Mouse (Mus musculus): ENCODE measurements around the gene Mfap5.
"Not testable (repeated sequence)": the region's sequence is repeated elsewhere in the genome, so short reads cannot be mapped to it uniquely, and the experiment has no call there.

Gene Mfap5

DNA sequence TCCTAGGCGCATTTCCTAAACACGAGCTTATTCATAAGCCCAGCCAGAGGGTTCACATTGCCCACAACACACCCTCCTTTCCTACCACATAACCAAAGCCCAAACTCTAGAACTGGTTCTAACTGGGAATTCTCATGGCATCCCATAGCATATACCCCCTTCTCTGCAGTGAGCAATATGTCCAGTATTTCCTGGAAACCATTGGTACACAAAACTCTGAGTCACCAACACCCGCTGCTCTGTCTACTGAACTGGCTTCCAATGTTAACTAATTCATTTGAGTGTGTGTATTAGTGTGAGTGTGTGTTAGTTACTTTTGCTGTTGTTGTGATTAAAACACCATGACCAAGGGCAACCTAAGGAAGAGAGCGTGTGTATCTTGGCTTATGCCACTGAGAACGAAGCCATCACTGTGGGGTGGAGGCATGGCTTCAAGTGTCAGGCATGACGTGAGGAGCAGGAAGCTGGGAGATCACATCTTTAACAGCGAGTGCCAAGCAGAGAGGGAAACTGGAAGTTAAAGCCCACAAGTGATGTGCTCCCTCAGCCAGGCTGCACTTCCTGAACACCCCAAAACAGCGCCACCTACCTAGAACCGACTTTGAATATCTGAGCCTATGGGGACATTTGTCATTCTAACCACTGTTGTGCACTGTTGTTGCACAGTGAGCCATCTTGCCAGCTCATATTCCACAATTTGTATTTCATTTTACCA lies 59.6 kb downstream of the Mfap5 start:
- no peak for DNase-seq

DNA sequence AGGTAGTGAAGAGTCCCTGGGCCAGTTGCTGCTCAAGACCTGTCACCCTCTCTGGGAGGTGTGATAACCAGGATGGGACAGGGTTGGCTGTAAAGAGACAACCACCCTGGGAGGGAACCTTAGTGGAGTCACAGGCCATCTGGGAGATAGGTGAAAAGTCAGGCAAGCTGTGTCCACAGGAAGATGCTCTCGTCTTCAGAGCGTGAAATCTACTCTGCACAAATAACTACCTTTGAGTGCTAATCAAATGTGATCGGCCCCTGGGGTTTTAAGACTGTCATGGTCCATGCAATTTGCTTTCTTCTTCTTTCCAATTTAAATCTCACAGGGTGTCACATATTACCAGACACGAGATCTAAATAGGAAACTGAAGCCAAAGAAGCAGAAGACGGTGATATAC lies 63.5 kb downstream of the Mfap5 start:
- DNase-seq, result no peak

DNA sequence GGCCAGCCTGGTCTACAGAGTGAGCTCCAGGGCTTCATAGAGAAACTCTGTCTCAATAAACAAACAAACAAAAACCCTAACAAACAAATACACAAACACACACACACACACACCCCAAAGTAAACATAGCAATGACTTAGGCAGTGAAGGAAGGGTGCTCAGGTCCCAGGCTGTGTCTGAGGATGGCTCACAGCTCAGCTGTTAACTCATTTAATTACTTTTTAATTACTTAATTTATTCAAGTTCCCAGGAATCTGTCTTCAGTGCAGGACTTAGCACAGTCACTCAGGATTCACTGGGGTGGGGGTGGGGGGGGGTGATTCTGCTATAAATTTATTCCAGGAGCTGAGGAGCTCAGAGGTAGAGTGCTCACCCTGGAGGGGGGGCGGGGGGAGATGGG lies 64.1 kb downstream of the Mfap5 start:
- DNase-seq, result no peak

DNA sequence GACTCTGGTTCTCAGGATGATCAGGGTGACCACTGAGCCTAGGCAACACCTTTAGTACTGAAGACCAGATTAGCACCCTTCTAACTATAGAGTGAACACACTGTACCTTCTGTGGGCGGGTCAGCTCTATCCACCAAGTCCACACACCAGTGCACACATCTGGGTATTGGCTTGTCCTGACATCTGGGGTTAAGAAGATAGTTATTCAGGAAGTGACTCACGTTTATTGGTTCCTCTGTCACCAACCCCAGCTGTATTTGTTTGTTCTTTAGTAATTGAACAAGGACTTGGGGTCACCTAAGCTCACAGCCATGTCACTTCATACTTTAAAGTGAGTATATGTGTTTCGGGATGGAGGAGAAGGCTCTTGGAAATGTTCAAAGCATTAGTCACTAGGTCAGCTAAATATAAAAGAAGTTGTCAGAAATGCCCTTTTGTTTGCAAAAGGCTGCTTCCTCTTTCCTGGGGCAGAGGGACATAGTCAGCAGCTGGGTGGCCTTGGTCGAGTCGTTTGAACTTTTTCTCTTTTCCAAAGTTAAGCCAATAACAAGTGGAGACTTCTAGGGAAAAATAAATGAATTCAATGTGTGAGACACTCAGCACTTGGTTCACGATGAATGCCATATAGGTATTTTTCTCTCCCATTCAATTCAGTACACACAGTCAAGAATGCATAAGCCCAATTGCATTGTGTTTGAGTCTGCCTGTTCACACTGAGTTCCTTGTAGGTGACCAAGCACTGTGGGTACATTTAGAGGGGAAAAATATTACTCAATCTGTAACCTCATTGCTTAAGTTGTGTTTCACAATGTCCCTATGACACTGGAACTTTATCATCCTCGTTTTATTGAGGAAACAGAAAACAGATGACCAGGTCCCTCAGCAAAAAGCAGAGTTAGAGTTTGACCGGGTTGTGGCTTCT lies 65.3 kb downstream of the Mfap5 start:
- no peak for DNase-seq

DNA sequence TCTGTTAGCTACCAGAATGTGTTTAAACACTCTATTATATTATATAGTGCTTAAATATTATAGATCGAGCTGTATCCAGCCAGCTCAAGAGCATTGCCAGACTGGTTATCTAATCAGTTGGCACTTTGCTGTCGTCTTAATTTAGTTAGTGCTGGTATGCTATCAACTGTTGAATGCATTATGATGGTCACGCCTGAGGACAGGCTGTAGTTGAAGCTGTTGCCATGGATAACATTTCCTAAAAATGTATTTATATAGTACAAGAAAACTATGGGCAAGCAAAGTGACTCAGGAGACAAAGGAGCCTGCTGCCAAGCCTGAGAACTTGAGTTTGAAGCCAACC lies 65.9 kb downstream of the Mfap5 start:
- no peak for DNase-seq

DNA sequence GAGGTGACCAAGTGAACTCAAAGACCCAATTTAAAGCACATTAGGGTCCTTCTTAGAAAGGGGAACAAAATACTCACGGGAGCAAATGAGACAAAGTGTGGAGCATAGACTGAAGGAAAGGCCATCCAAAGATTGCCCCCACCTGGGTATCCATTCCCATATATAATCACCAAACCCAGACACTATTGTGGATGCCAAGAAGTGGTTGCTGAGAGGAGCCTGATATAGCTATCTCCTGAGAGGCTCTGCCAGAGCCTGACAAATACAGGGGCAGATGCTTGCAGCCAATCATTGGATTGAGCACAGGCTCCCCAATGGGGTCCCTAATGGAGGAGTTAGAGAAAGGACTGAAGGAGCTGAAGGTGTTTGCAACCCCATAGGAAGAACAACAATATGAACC lies 69.4 kb downstream of the Mfap5 start:
- DNase-seq, result not testable (repeated sequence)

DNA sequence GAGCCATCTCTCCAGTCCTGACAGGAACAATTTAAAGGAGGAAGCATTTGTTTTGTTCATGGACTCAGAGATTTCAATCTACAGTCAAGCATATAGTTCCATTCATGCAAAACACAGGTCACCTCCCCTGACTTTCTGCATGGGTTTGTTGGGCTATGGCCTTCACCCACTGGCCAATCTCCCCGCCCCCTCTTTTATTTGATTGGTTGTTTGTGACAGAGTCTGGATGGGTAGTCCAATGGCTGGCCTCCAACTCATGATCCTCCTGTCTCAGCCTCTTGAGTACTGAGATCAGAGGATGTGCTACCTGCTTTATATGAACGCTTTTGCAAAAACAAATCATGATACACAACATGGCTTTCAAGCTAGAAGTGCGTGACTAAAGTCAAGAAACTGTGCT lies 71.4 kb downstream of the Mfap5 start:
- DNase-seq, result no peak
